Mouse (Mus musculus) kidney, adult 2 months (tissue): ENCODE data around the gene Ldah.

Source experiments
- CTCF ChIP-seq: fragments of 200-500 bp; conservative IDR thresholded peaks from 2 replicates; pipeline ENCODE4 v1.5.1; 2011; ENCODE audit warnings: low read depth, mild to moderate bottlenecking, control low read depth, low read length, moderate library complexity, mixed read lengths; ENCODE audit not compliant: insufficient read depth, insufficient read length
- POLR2A ChIP-seq: fragments of 200-500 bp; IDR thresholded peaks from one replicate; pipeline ENCODE4 v1.6.1; 2011; ENCODE audit warnings: low read depth, low read length, control low read depth

DNA sequence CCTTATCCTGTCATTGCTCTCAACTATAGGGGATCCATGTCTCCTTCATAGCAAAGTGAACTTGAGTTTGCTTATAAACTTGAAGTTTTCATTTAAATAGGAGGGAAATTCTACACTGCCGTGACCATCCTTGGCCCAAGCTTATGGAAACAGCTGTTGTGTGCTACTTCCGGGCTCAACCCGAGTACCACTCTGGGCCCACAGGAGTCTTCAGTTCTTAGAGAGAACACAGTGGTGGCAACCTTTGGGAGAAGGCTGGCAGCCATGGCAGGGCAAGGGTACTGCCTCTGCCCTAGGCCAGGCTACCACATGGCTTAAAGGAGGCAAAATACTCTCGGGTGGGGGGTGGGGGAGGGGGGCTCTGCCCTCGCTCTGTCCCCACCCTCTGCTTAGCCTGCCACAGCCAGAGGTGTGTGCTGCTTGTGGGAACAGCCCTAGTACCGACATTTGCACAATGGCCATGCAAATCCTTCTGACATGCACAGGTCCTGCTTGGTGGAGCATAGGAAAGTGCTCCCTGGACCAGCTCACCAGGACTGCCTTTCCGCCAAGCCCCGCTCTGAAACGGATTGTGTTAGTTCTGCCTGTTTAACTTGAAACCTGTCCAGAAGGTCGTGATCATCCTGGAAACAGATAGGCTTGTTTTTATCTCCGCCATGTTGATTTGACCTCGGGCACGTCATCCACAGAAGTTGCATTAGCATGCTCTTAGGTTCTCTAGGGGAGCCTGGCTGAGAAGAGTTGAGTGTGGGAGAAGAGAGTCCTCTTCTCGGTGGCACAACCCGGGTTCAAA lies 73.5 kb downstream of the Ldah start:
- TF ChIP-seq POLR2A = no peak
- TF ChIP-seq CTCF = no peak
